Mouse (Mus musculus) stomach, embryonic 16.5 days (tissue): ENCODE data around the gene Ifitm3. TPM values are rescaled to one million over a fixed set of nuclear protein-coding genes. Genes with fewer than 3 reads are reported as not detected.
"Not testable (repeated sequence)": the region's sequence is repeated elsewhere in the genome, so short reads cannot be mapped to it uniquely, and the experiment has no call there.

Experiments
- ATAC-seq: fragments of 200-750 bp; cut with Nextera tagmentation; 2 replicates; pipeline ENCODE4 v1.8.0; 2017; ENCODE audit warnings: moderate number of reproducible peaks, moderate TSS enrichment; ENCODE audit not compliant: insufficient read depth, low FRiP score
- H3K27ac ChIP-seq: fragments of 300-500 bp; sonication (generic); 2 replicates; pipeline ENCODE4 v1.5.1; 2014; ENCODE audit warnings: low read length
- H3K27me3 ChIP-seq: fragments of 300-500 bp; sonication (generic); 2 replicates; pipeline ENCODE4 v1.6.1; 2014; ENCODE audit warnings: low read length, control low read depth, mixed read lengths; ENCODE audit not compliant: control insufficient read depth, insufficient read depth
- H3K36me3 ChIP-seq: fragments of 300-500 bp; sonication (generic); 2 replicates; pipeline ENCODE4 v1.6.1; 2014; ENCODE audit warnings: low read length; ENCODE audit not compliant: control insufficient read depth, insufficient read depth
- H3K4me1 ChIP-seq: fragments of 300-500 bp; sonication (generic); 2 replicates; pipeline ENCODE4 v1.6.1; 2014; ENCODE audit warnings: low read length, control low read depth, mixed read lengths; ENCODE audit not compliant: control insufficient read depth, insufficient read depth
- H3K4me2 ChIP-seq: fragments of 300-500 bp; sonication (generic); 2 replicates; pipeline ENCODE4 v1.6.1; 2014; ENCODE audit warnings: low read depth, low read length, mixed read lengths
- H3K4me3 ChIP-seq: fragments of 300-500 bp; sonication (generic); replicated peaks from 2 replicates; pipeline ENCODE4 v1.5.1; 2014; ENCODE audit warnings: mild to moderate bottlenecking, low read length
- H3K9ac ChIP-seq: fragments of 300-500 bp; sonication (generic); 2 replicates; pipeline ENCODE4 v1.6.1; 2014; ENCODE audit warnings: low read length
- H3K9me3 ChIP-seq: fragments of 300-500 bp; sonication (generic); replicated peaks from 2 replicates; pipeline ENCODE4 v1.6.1; 2016; ENCODE audit warnings: low read length, control low read depth; ENCODE audit not compliant: control insufficient read depth
- WGBS: fragments of 180-500 bp; shearing (Covaris S2); extraction: QIAGEN DNeasy Blood & Tissue Kit; methylation state at CpG from one replicate; pipeline ENCODE4 v1.1.7; 2014; 5-methylcytosine and 5-hydroxymethylcytosine counted together
- polyA plus RNA-seq: library from polyadenylated mRNA; unstranded; fragments of >200 nt; fragmentation: Nextera tagmentation; extraction: Ambion mirVana; gene quantifications from 2 replicates; pipeline ENCODE4 v1.2.1, GENCODE M21; 2015

The Ifitm3 gene
- polyA plus RNA-seq, 1 experiment from 2014 or later: 322 TPM

- Histone ChIP-seq H3K4me2 (no peak overlapping the region), H3K4me3 (no peak overlapping the region), H3K36me3 (no peaks in the 10 kb centered on the region), H3K9me3 (no peaks in the 10 kb centered on the region), H3K27ac (0 out of 2 replicates have a peak overlapping the region, but pooled peaks have one; percentile 2), H3K9ac (peak overlapping the region; percentile 46), H3K27me3 (no peaks in the 10 kb centered on the region), H3K4me1 (0 out of 2 replicates have a peak, but pooled peaks cover 3% of the 10 kb centered on the region)
- ATAC-seq: peak; percentile 71
- 61% methylated on average over 6 of the region's 6 CpGs for WGBS
These were observed 20.4 kb downstream of the Ifitm3 start for GRCm38 (mm10) chr7:140990185-140990584.

- 75% methylated on average over 4 of the region's 4 CpGs for WGBS
- Histone ChIP-seq H3K36me3 (no peaks in the 10 kb centered on the region), H3K27ac (no peak overlapping the region), H3K4me1 (0 out of 2 replicates have a peak, but pooled peaks cover 3% of the 10 kb centered on the region), H3K9me3 (no peaks in the 10 kb centered on the region), H3K9ac (no peak overlapping the region), H3K4me2 (no peak overlapping the region), H3K4me3 (no peak overlapping the region), H3K27me3 (no peaks in the 10 kb centered on the region)
- peak; percentile 39; the same call in 1 of the 2 replicates for ATAC-seq
These were observed 21.5 kb downstream of the Ifitm3 start for GRCm38 (mm10) chr7:140989022-140989421.

- no peak for ATAC-seq
- no peak overlapping the region for H3K4me2 ChIP-seq
- 65% methylated on average over 17 of the region's 17 CpGs for WGBS
These were observed 23.1 kb downstream of the Ifitm3 start for GRCm38 (mm10) chr7:140987182-140988138.

GRCm38 (mm10) chr7:140982971-140983370, 27.6 kb downstream of the Ifitm3 start:
- 88% methylated on average over 7 of the region's 7 CpGs for WGBS
- no peaks in the 10 kb centered on the region for H3K27me3 ChIP-seq
- H3K4me2 ChIP-seq: no peak overlapping the region
- H3K36me3 ChIP-seq: no peaks in the 10 kb centered on the region
- no peak overlapping the region for H3K27ac ChIP-seq
- H3K9me3 ChIP-seq: no peaks in the 10 kb centered on the region
- no peak overlapping the region for H3K4me3 ChIP-seq
- H3K9ac ChIP-seq: no peak overlapping the region
- no peak for ATAC-seq
- H3K4me1 ChIP-seq: no peaks in the 10 kb centered on the region

More at GRCm38 (mm10) chr7:140987182-140988138, 23.1 kb downstream of the Ifitm3 start:
- Histone ChIP-seq H3K27me3 (no peaks in the 10 kb centered on the region), H3K4me3 (no peak overlapping the region), H3K27ac (peak overlapping the region; percentile 1; the same call in 1 of the 2 replicates), H3K9me3 (no peaks in the 10 kb centered on the region), H3K9ac (no peak overlapping the region), H3K4me1 (0 out of 2 replicates have a peak, but pooled peaks cover 3% of the 10 kb centered on the region), H3K36me3 (no peaks in the 10 kb centered on the region)

- ATAC-seq: no peak
- no peaks in the 10 kb centered on the region for H3K4me1 ChIP-seq
- no peak overlapping the region for H3K9ac ChIP-seq
- no peaks in the 10 kb centered on the region for H3K36me3 ChIP-seq
- H3K4me3 ChIP-seq: no peak overlapping the region
- no peaks in the 10 kb centered on the region for H3K9me3 ChIP-seq
- 91% methylated on average over 8 of the region's 8 CpGs for WGBS
- no peaks in the 10 kb centered on the region for H3K27me3 ChIP-seq
- H3K4me2 ChIP-seq: no peak overlapping the region
- no peak overlapping the region for H3K27ac ChIP-seq
These were observed 28.9 kb downstream of the Ifitm3 start for GRCm38 (mm10) chr7:140981704-140982103.

- peaks cover 18% of the 10 kb centered on the region for H3K4me1 ChIP-seq
- not testable (repeated sequence) for H3K9me3 ChIP-seq, H3K4me2 ChIP-seq, H3K9ac ChIP-seq, ATAC-seq, H3K27me3 ChIP-seq, H3K27ac ChIP-seq, H3K36me3 ChIP-seq, H3K4me3 ChIP-seq
- 79% methylated on average over 9 of the region's 9 CpGs for WGBS
These were observed 33.9 kb downstream of the Ifitm3 start for GRCm38 (mm10) chr7:140976720-140977119.

GRCm38 (mm10) chr7:140975465-140975864, 35.1 kb downstream of the Ifitm3 start:
- peaks cover 28% of the 10 kb centered on the region for H3K4me1 ChIP-seq
- H3K9me3 ChIP-seq: no peaks in the 10 kb centered on the region
- no peak overlapping the region for H3K9ac ChIP-seq
- 41% methylated on average over 3 of the region's 3 CpGs for WGBS
- no peaks in the 10 kb centered on the region for H3K27me3 ChIP-seq
- peak overlapping the region; percentile 31; the same call in 1 of the 2 replicates for H3K27ac ChIP-seq
- H3K36me3 ChIP-seq: no peaks in the 10 kb centered on the region
- H3K4me3 ChIP-seq: no peak overlapping the region
- no peak overlapping the region for H3K4me2 ChIP-seq
- ATAC-seq: no peak

- Histone ChIP-seq H3K27me3 (no peaks in the 10 kb centered on the region), H3K9ac (0 out of 2 replicates have a peak overlapping the region, but pooled peaks have one; percentile 24), H3K4me1 (peaks cover 28% of the 10 kb centered on the region), H3K36me3 (no peaks in the 10 kb centered on the region), H3K4me3 (no peak overlapping the region), H3K9me3 (no peaks in the 10 kb centered on the region), H3K4me2 (no peak overlapping the region), H3K27ac (peak overlapping the region; percentile 31)
- 30% methylated on average over 9 of the region's 9 CpGs for WGBS
- no peak for ATAC-seq
These were observed 35.6 kb downstream of the Ifitm3 start for GRCm38 (mm10) chr7:140974940-140975339.
